Mouse (Mus musculus) myocyte (in vitro differentiated cells): ENCODE measurements around the gene Hcfc1. TPM values are rescaled to one million over a fixed set of nuclear protein-coding genes. Genes with fewer than 3 reads are reported as not detected.

Source experiments
- H3K27me3 ChIP-seq: one replicate; pipeline ENCODE4 v1.6.1; 2011; ENCODE audit not compliant: control insufficient read depth, insufficient read depth, insufficient read length
- H3K36me3 ChIP-seq: one replicate; pipeline ENCODE4 v1.6.1; 2011; ENCODE audit not compliant: control insufficient read depth, insufficient read depth
- H3K4me2 ChIP-seq: one replicate; pipeline ENCODE4 v1.6.1; 2011; ENCODE audit warnings: low read depth, control low read depth
- H3K4me3 ChIP-seq: one replicate; pipeline ENCODE4 v1.5.1; 2011; ENCODE audit warnings: mild to moderate bottlenecking, control low read depth, moderate library complexity
- H3K79me2 ChIP-seq: one replicate; pipeline ENCODE4 v1.6.1; 2011; ENCODE audit not compliant: control insufficient read depth, insufficient read depth
- H3ac ChIP-seq: one replicate; pipeline ENCODE4 v1.6.1; 2011; ENCODE audit not compliant: control insufficient read depth, insufficient read length
- CEBPB ChIP-seq: IDR thresholded peaks from 2 replicates; pipeline ENCODE4 v1.6.1; 2011; ENCODE audit warnings: mild to moderate bottlenecking, moderate library complexity; ENCODE audit not compliant: poor library complexity, insufficient read depth, severe bottlenecking
- E2F4 ChIP-seq: IDR thresholded peaks from one replicate; pipeline ENCODE4 v1.6.1; 2011; ENCODE audit warnings: mild to moderate bottlenecking, control low read depth, moderate library complexity; ENCODE audit not compliant: insufficient read depth
- MAX ChIP-seq: IDR thresholded peaks from one replicate; pipeline ENCODE4 v1.6.1; 2011; ENCODE audit warnings: low read depth, mild to moderate bottlenecking, control low read depth
- MYOD1 ChIP-seq, 3 experiments: IDR thresholded peaks; one replicate each; pipeline ENCODE4 v1.6.1; 2011; ENCODE audit warnings: control low read depth in 2 of 3, low read depth in 2 of 3, mild to moderate bottlenecking in 2 of 3, moderate library complexity in 1 of 3; ENCODE audit not compliant: insufficient read length in 2 of 3, control insufficient read depth in 1 of 3
- MYOG ChIP-seq, 3 experiments: IDR thresholded peaks; one replicate each; pipeline ENCODE4 v1.6.1; 2011; ENCODE audit warnings: control low read depth in 2 of 3, low read depth in 2 of 3, mild to moderate bottlenecking in 2 of 3; ENCODE audit not compliant: insufficient read length in 2 of 3, control insufficient read depth in 1 of 3, insufficient read depth in 1 of 3
- POLR2A ChIP-seq: IDR thresholded peaks from one replicate; pipeline ENCODE4 v1.6.1; 2011; ENCODE audit warnings: low read depth, mild to moderate bottlenecking, control low read depth, moderate library complexity; ENCODE audit not compliant: insufficient read length
- POLR2AphosphoS2 ChIP-seq: IDR thresholded peaks from one replicate; pipeline ENCODE4 v1.6.1; 2011; ENCODE audit warnings: low read depth, control low read depth; ENCODE audit not compliant: insufficient read length
- REST ChIP-seq: IDR thresholded peaks from one replicate; pipeline ENCODE4 v1.6.1; 2011; ENCODE audit warnings: mild to moderate bottlenecking, control low read depth, moderate library complexity; ENCODE audit not compliant: insufficient read depth, insufficient read length
- SRF ChIP-seq: IDR thresholded peaks from one replicate; pipeline ENCODE4 v1.6.1; 2011; ENCODE audit warnings: low read depth; ENCODE audit not compliant: control insufficient read depth, insufficient read length
- TCF12 ChIP-seq: IDR thresholded peaks from one replicate; pipeline ENCODE4 v1.6.1; 2011; ENCODE audit warnings: mild to moderate bottlenecking, control low read depth; ENCODE audit not compliant: poor library complexity, insufficient read depth, severe bottlenecking
- TCF3 ChIP-seq: IDR thresholded peaks from one replicate; pipeline ENCODE4 v1.6.1; 2011; ENCODE audit warnings: low read depth, control low read depth; ENCODE audit not compliant: insufficient read length
- USF1 ChIP-seq: IDR thresholded peaks from one replicate; pipeline ENCODE4 v1.6.1; 2011; ENCODE audit warnings: low read depth, mild to moderate bottlenecking, control low read depth, moderate library complexity
- polyA plus RNA-seq: library from polyadenylated mRNA; unstranded; fragments of >200 nt; fragmentation: generic; extraction: Trizol; gene quantifications from one replicate; pipeline ENCODE4 v1.2.1, GENCODE M21; 2012; ENCODE audit warnings: missing spikeins

The Hcfc1 gene
- polyA plus RNA-seq, 1 experiment: 38.1 TPM

DNA sequence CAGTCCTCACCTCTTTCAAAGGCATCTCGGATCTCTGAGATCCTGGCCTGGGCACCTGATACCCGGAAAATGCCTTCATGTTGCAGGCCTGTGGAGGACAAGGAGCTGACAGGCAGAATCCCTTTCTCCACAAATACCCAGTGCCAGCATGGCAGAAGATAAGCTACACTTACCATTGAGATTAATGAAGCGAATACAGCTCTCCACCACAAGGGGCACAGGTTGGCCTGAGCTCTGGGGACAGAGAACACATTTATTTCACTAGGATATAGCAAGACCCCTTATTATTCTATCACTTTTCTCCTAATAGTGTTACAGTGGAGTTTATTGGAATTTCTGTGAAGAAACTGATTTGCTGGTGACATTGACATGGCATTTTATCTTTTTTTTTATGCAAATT is 68.2 kb downstream of the Hcfc1 start:
- no peak overlapping the region for H3K4me2 ChIP-seq
- H3ac ChIP-seq: no peak overlapping the region
- no peaks in the 10 kb centered on the region for H3K36me3 ChIP-seq
- H3K27me3 ChIP-seq: peaks cover 6% of the 10 kb centered on the region
- no peak overlapping the region for H3K4me3 ChIP-seq
- no peaks in the 10 kb centered on the region for H3K79me2 ChIP-seq
- TF ChIP-seq USF1 (no peak), TCF3 (no peak), REST (no peak), MAX (no peak), TCF12 (no peak), SRF (no peak), POLR2A (no peak), MYOD1 (IDR thresholded peaks at IDR 0.05; ENCODE audit: control insufficient read depth in 1 of 3, insufficient read length in 2 of 3, low read depth in 2 of 3) (no peak), POLR2AphosphoS2 (no peak), E2F4 (no peak), CEBPB (no peak), MYOG (IDR thresholded peaks at IDR 0.05; ENCODE audit: control insufficient read depth in 1 of 3, insufficient read depth in 1 of 3, insufficient read length in 2 of 3, low read depth in 2 of 3) (no peak)

DNA sequence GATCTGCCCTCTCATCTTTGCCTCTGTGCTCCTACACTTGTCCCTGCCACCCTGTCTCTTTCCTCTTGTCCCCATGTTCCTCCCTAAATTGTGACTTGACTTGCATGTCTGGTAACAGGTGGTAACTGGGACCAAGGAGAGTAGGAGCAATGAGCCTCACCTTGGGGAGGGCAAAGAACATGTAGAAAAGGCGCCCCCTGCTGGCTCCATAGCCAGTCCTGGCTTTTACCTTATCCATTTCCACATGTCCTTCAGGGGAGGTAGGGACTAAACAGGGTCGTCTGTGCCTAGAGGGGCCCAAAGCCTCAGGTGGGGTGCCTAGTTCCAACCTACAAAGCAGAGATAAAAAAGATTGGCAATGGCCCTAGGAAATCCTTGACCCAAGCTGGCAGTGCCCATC is 70.4 kb downstream of the Hcfc1 start, which contains the start of gene L1cam:
TSS of gene L1cam (minus strand) at position 387 of the 400 bp plus-strand sequence.
- Histone ChIP-seq H3K4me2 (no peak within 1 kb of the TSS), H3K36me3 (no peaks in the 10 kb centered on the region)
- TF ChIP-seq POLR2AphosphoS2 (no peak), MAX (no peak), REST (no peak), E2F4 (no peak), TCF12 (no peak), TCF3 (no peak)

DNA sequence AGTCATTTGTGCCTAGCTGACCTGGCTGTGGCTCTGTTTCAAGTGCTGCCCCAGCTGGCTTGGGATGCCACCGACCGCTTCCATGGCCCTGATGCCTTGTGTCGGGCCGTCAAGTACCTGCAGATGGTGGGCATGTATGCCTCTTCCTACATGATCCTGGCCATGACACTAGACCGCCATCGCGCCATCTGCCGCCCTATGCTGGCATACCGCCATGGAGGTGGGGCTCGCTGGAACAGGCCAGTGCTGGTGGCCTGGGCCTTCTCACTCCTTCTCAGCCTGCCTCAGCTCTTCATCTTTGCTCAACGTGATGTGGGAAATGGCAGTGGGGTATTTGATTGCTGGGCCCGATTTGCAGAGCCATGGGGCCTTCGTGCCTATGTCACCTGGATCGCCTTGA is 73.3 kb downstream of the Hcfc1 start:
- no peak for TF ChIP-seq SRF
- TF ChIP-seq TCF12: no peak
- no peak for TF ChIP-seq POLR2A
- no peak for TF ChIP-seq TCF3
- TF ChIP-seq E2F4: no peak
- TF ChIP-seq USF1: no peak
- no peak for TF ChIP-seq REST
- TF ChIP-seq MYOG (IDR thresholded peaks at IDR 0.05; ENCODE audit: control insufficient read depth in 1 of 3, insufficient read depth in 1 of 3, insufficient read length in 2 of 3, low read depth in 2 of 3): no peak
- no peak for TF ChIP-seq MYOD1 (IDR thresholded peaks at IDR 0.05; ENCODE audit: control insufficient read depth in 1 of 3, insufficient read length in 2 of 3, low read depth in 2 of 3)
- TF ChIP-seq POLR2AphosphoS2: no peak
- TF ChIP-seq MAX: no peak
- TF ChIP-seq CEBPB: no peak

More for the DNA sequence above, 70.4 kb downstream of the Hcfc1 start, which contains the start of gene L1cam:
- peaks cover 26% of the 10 kb centered on the region for H3K27me3 ChIP-seq
- no peak within 1 kb of the TSS for H3K4me3 ChIP-seq
- H3ac ChIP-seq: no peak within 1 kb of the TSS
- H3K79me2 ChIP-seq: no peaks in the 10 kb centered on the region

More for the DNA sequence above, 73.3 kb downstream of the Hcfc1 start:
- no peak overlapping the region for H3ac ChIP-seq
- H3K27me3 ChIP-seq: peaks cover 26% of the 10 kb centered on the region
- H3K36me3 ChIP-seq: no peaks in the 10 kb centered on the region
- H3K79me2 ChIP-seq: no peaks in the 10 kb centered on the region
- no peak overlapping the region for H3K4me3 ChIP-seq
- H3K4me2 ChIP-seq: no peak overlapping the region

Other genes with a start within 250 kb of the Hcfc1 start
- 14.9 TPM for gene Abcd1, start 249.8 kb downstream of the Hcfc1 start, polyA plus RNA-seq
- 0.66 TPM for gene Plxnb3, start 209.3 kb downstream of the Hcfc1 start, polyA plus RNA-seq
- 16.9 TPM for gene Srpk3, start 192.0 kb downstream of the Hcfc1 start, polyA plus RNA-seq
- 238 TPM for gene Idh3g, start 179.5 kb downstream of the Hcfc1 start, polyA plus RNA-seq
- 224 TPM for gene Ssr4, start 179.3 kb downstream of the Hcfc1 start, polyA plus RNA-seq
- 0.25 TPM for gene Pdzd4, start 141.4 kb downstream of the Hcfc1 start, polyA plus RNA-seq
- not detected for gene Avpr2, start 74.3 kb downstream of the Hcfc1 start, polyA plus RNA-seq
- 0.65 TPM for gene L1cam, start 70.3 kb downstream of the Hcfc1 start, polyA plus RNA-seq
- 0.24 TPM for gene Arhgap4, start 44.5 kb downstream of the Hcfc1 start, polyA plus RNA-seq
- gene Naa10, start 44.4 kb downstream of the Hcfc1 start, polyA plus RNA-seq: 83.1 TPM
- gene Renbp, start 35.5 kb downstream of the Hcfc1 start, polyA plus RNA-seq: 103 TPM
- 28.6 TPM for gene Irak1, start 57.6 kb upstream of the Hcfc1 start, polyA plus RNA-seq
- not detected for gene Opn1mw, start 161.1 kb upstream of the Hcfc1 start, polyA plus RNA-seq
- gene Mecp2, start 169.0 kb upstream of the Hcfc1 start, polyA plus RNA-seq: 9.2 TPM
- not detected for gene Tex28, start 201.5 kb upstream of the Hcfc1 start, polyA plus RNA-seq
- gene Tktl1, start 210.9 kb upstream of the Hcfc1 start, polyA plus RNA-seq: not detected